Mouse (Mus musculus) bone marrow, adult 2 months (tissue): ENCODE measurements at regions not wholly inside any gene's neighbourhood (a gene's known extent, or its start where the extent isn't known, plus 50 kb on each side); places are given as distances from the start of the nearest gene placed in this dataset.

Source experiments
- H3K27ac ChIP-seq: fragments of 200-500 bp; 2 replicates; pipeline ENCODE4 v1.5.1; 2012; ENCODE audit warnings: low read depth, mild to moderate bottlenecking, control low read depth, inconsistent platforms, low read length; ENCODE audit not compliant: control insufficient read depth, poor library complexity, insufficient read depth
- H3K4me1 ChIP-seq: fragments of 200-500 bp; 2 replicates; pipeline ENCODE4 v1.6.1; 2011; ENCODE audit warnings: low read length; ENCODE audit not compliant: control insufficient read depth, insufficient read depth
- H3K4me3 ChIP-seq: fragments of 200-500 bp; replicated peaks from 2 replicates; pipeline ENCODE3; 2011; ENCODE audit warnings: mild to moderate bottlenecking, low read depth, low read length, control low read depth; ENCODE audit not compliant: control insufficient read depth
- CTCF ChIP-seq: fragments of 200-500 bp; IDR thresholded peaks from 2 replicates; pipeline ENCODE4 v1.5.1; 2011; ENCODE audit warnings: low read length, control low read depth; ENCODE audit not compliant: control insufficient read depth, insufficient read depth
- POLR2A ChIP-seq: fragments of 200-500 bp; IDR thresholded peaks from 2 replicates; pipeline ENCODE4 v1.6.1; 2011; ENCODE audit warnings: low read depth, mild to moderate bottlenecking, control low read depth, low read length, borderline replicate concordance; ENCODE audit not compliant: control insufficient read depth
- WGBS: fragments of 180-500 bp; shearing (Covaris S2); methylation state at CpG from one replicate; pipeline ENCODE4 v1.1.7; 2018; 5-methylcytosine and 5-hydroxymethylcytosine counted together

GRCm38 (mm10) chr16:22750725-22751287 is 60.6 kb downstream of the Crygs start:
- TF ChIP-seq POLR2A (no peak), CTCF (no peak)
- H3K4me1 ChIP-seq: no peaks in the 10 kb centered on the region; the same call in 1 of the 2 replicates
- no peak overlapping the region for H3K27ac ChIP-seq
- H3K4me3 ChIP-seq: no peak overlapping the region
- WGBS: 68% methylated on average over 5 of the region's 5 CpGs

DNA sequence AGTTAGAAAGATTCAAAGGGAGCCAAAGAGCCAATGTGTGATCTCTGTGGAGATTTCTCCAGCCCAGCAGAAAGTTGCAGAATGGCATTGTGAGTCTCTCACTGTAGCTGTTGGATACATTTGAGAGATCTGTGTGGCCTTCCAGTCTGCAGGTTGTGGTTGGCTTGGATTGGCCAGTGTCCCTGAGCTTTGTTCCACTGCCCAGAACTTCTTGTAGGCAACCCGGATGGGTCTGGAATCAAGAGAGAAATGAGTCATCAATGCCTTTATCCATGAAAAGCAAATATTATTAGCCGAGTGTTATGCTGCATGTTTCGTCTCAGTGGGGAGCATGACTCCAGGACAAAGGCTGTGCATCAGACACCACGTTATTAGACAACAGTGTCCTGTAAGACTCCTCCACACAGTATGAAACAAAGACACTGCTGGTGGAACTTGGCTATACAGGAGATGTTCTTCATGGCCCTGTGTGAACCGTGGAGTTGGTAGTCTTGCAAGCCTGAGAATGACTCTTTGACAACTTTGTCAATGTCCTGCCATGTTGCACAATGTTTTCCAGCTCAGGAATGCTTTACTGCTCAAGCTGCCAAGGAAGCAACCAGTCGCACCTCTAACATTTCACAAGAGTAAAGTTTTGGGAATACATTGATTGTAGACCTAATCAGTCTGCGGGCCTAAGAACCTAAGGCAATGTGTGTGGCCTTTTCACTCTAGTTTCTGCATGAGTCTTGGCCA is 67.1 kb downstream of the Crygs start:
- Histone ChIP-seq H3K27ac (no peak overlapping the region), H3K4me1 (no peaks in the 10 kb centered on the region; the same call in 1 of the 2 replicates), H3K4me3 (no peak overlapping the region)
- TF ChIP-seq POLR2A: no peak
- TF ChIP-seq CTCF: no peak
- WGBS: 78% methylated on average over 7 of the region's 7 CpGs

DNA sequence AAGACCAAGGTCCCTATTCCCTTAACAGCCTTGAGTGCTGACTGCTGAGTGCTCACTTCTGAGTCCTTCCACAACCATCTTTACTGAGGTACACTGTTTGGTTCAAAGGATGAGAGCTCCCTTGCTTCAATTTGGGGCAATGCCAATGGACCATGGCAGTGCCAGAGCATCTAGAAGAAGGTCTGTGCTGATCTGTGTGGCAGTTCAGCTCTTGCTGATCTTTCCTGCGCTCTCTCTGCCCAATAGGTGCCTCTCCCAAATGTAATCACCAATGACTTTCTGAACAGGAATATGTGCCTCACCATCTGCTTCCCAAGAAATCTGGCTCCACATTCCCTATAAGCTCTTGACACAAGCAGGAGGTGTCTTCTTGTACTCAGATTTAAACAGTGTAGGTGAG is 67.9 kb downstream of the Crygs start:
- H3K4me3 ChIP-seq: no peak overlapping the region
- no peak overlapping the region for H3K27ac ChIP-seq
- TF ChIP-seq CTCF: no peak
- TF ChIP-seq POLR2A: no peak
- no peaks in the 10 kb centered on the region for H3K4me1 ChIP-seq
- WGBS: 61% methylated on average over 1 of the region's 1 CpGs

- no peak overlapping the region for H3K27ac ChIP-seq
- 55% methylated on average over 4 of the region's 4 CpGs for WGBS
- no peaks in the 10 kb centered on the region for H3K4me1 ChIP-seq
- TF ChIP-seq CTCF: no peak
- no peak for TF ChIP-seq POLR2A
- no peak overlapping the region for H3K4me3 ChIP-seq
These were observed 69.9 kb downstream of the Crygs start for GRCm38 (mm10) chr16:22741496-22741895.

GRCm38 (mm10) chr16:22734529-22735022 is 76.8 kb downstream of the Crygs start:
- Histone ChIP-seq H3K4me3 (no peak overlapping the region), H3K27ac (no peak overlapping the region), H3K4me1 (no peaks in the 10 kb centered on the region)
- TF ChIP-seq POLR2A (no peak), CTCF (no peak)
- 86% methylated on average over 10 of the region's 10 CpGs for WGBS

DNA sequence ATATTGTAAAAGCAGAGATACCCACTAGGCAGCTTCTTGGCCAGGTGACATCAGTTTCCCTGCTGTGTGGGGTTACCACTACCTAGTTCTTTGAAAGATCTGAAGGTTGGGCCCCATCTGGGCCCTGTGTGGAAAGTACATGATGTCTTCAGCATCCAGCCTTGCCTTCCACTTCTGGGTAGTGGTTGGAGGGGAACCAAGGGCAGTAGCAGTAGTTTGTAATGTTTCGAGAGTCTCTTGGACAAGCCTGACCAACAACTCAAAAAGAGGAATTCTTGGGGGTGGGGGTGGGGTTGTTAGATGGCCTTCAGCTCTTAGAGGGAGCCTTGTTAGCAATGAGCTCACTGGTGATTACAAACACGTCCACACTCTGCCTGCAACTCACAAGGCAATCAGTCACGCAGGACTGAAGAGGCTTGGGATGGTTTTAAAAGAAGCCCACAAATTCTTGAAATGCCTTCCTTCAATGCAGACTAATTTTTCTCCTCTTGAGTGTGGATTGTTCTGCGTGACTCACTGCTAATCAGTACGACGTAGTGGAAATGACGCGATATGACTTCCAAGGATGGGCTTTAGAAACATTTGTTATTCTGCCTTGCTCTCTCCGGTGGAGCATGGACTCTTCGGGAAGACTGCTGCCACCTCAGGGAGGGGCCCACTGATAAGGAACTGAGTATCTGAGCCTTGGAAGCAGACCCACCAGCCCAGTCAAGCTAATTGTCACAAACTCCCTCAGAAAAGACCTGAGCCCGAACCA is 76.9 kb upstream of the Dgkg start:
- Histone ChIP-seq H3K4me3 (no peak overlapping the region), H3K4me1 (no peaks in the 10 kb centered on the region), H3K27ac (no peak overlapping the region)
- no peak for TF ChIP-seq CTCF
- no peak for TF ChIP-seq POLR2A
- 72% methylated on average over 11 of the region's 11 CpGs for WGBS

- TF ChIP-seq POLR2A: no peak
- TF ChIP-seq CTCF: no peak
- WGBS: 73% methylated on average over 3 of the region's 3 CpGs
- Histone ChIP-seq H3K4me1 (no peaks in the 10 kb centered on the region), H3K4me3 (no peak overlapping the region), H3K27ac (no peak overlapping the region)
These were observed 72.1 kb upstream of the Dgkg start for GRCm38 (mm10) chr16:22729096-22729495.

- Histone ChIP-seq H3K27ac (no peak overlapping the region), H3K4me3 (no peak overlapping the region), H3K4me1 (no peaks in the 10 kb centered on the region)
- no peak for TF ChIP-seq CTCF
- TF ChIP-seq POLR2A: no peak
- WGBS: 85% methylated on average over 3 of the region's 3 CpGs
These were observed 68.2 kb upstream of the Dgkg start for GRCm38 (mm10) chr16:22725261-22725660.

DNA sequence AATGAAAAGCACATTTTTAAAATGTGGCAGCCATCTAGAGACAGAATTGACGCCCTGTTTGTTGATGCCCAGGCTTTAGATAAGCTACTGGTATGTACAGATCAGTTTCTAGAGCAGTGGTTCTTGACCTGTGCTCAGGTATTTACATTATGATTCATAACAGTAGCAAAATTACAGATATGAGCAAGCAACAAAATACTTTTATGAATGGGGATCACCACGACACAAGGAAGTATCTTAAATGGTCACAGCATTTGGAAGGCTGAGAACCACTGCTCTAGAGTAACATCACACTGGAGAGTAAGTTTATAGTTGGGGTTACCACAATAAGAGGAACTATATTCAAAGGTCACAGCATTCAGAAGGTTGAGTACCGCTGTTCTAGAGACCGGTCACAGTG is 66.3 kb upstream of the Dgkg start:
- WGBS: 80% methylated on average over 4 of the region's 4 CpGs
- Histone ChIP-seq H3K4me1 (no peaks in the 10 kb centered on the region), H3K4me3 (no peak overlapping the region), H3K27ac (no peak overlapping the region)
- TF ChIP-seq POLR2A (no peak), CTCF (no peak)
